Mouse (Mus musculus) ovary, adult 18-20 months (tissue): ENCODE results near the gene Itgav.

ENCODE experiments used
- DNase-seq: peaks from one replicate; pipeline ENCODE4 v3.0.0; 2022; ENCODE audit warnings: low spot score, mixed read lengths

Gene Itgav

GRCm38 (mm10) chr2:83745257-83745656 lies 21.1 kb downstream of the Itgav start:
- DNase-seq: no peak

- DNase-seq: no peak
Measured at GRCm38 (mm10) chr2:83748581-83749118, 24.5 kb downstream of the Itgav start.

GRCm38 (mm10) chr2:83753008-83753407 lies 28.8 kb downstream of the Itgav start:
- DNase-seq: no peak

- DNase-seq: no peak
Measured at GRCm38 (mm10) chr2:83754306-83754837, 30.2 kb downstream of the Itgav start.

- no peak for DNase-seq
Measured at GRCm38 (mm10) chr2:83758606-83759215, 34.5 kb downstream of the Itgav start.

GRCm38 (mm10) chr2:83759216-83759648 lies 35.0 kb downstream of the Itgav start:
- DNase-seq: no peak

GRCm38 (mm10) chr2:83759667-83760066 lies 35.5 kb downstream of the Itgav start:
- no peak for DNase-seq

- DNase-seq: no peak
Measured at GRCm38 (mm10) chr2:83760112-83760511, 35.9 kb downstream of the Itgav start.

GRCm38 (mm10) chr2:83761506-83761905 lies 37.3 kb downstream of the Itgav start:
- DNase-seq: no peak

GRCm38 (mm10) chr2:83762106-83762855 lies 38.1 kb downstream of the Itgav start:
- no peak for DNase-seq

- DNase-seq: no peak
Measured at GRCm38 (mm10) chr2:83766058-83766457, 41.9 kb downstream of the Itgav start.

GRCm38 (mm10) chr2:83766878-83767277 lies 42.7 kb downstream of the Itgav start:
- DNase-seq: no peak

GRCm38 (mm10) chr2:83768311-83769047 lies 44.3 kb downstream of the Itgav start:
- no peak for DNase-seq

- DNase-seq: no peak
Measured at GRCm38 (mm10) chr2:83771155-83771812, 47.1 kb downstream of the Itgav start.

GRCm38 (mm10) chr2:83791330-83792073 lies 67.3 kb downstream of the Itgav start:
- no peak for DNase-seq

GRCm38 (mm10) chr2:83792102-83792501 lies 67.9 kb downstream of the Itgav start:
- DNase-seq: no peak

GRCm38 (mm10) chr2:83795766-83796165 lies 71.6 kb downstream of the Itgav start:
- DNase-seq: no peak

- DNase-seq: no peak
Measured at GRCm38 (mm10) chr2:83797902-83798497, 73.8 kb downstream of the Itgav start.

GRCm38 (mm10) chr2:83812483-83813272 lies 88.5 kb downstream of the Itgav start, which contains the start of gene Fam171b:
Fam171b (plus strand) TSS chr2:83812636.
- peak; percentile 63 for DNase-seq
